ENCODE assay signal across 21 mouse cellular contexts in the genomic region with DNA sequence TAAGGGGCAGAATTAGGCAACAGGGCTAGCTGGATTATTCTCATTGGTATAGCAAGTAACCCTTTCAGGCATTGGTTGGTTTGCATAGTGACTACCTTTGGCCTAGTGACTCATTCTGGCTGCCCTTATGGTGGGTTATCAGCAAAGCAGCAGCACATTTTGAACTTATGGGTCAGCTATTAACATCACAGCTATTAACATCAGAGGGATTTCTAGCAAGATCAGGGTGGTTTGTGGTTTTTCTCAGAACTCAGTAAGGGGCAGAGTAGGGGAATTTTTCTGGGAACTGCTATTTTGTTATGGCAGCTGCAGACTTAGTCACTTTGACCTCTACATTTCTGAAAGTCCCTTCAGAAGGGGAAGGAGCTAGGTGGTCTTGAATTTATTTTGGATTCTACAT.
"Had no signal": no experiment of that assay in that cellular context is flagged by ENCODE, and none has a peak within 500 bp of the region (broad histone marks: within the 10 kb centered on the region; RNA-seq: fewer than 3 reads in every experiment).

No protein-coding gene starts in this region.

- H3K9ac ChIP-seq: lung, embryonic 15.5 days; midbrain, embryonic 13.5 days; midbrain, embryonic 15.5 days; neural tube, embryonic 13.5 days; neural tube, embryonic 15.5 days had no signal

- DNase-seq: lung, adult 2 months; lung, postnatal 14 days; lung, postnatal 36 days; retina, postnatal 1 day; right cerebral cortex, adult 18-20 months; right cerebral cortex, postnatal 25 days; right cerebral cortex, postnatal 4 days; spleen, adult 18-20 months; thymus, adult 18-20 months; thymus, postnatal 14 days; thymus, postnatal 36 days had no signal

- H3K4me3 ChIP-seq: lung, embryonic 15.5 days; megakaryocyte, embryonic 14.5 days; midbrain, embryonic 13.5 days; midbrain, embryonic 15.5 days; myocyte; neural tube, embryonic 13.5 days; neural tube, embryonic 15.5 days had no signal

- ATAC-seq: lung, postnatal 0 days; midbrain, embryonic 13.5 days; midbrain, embryonic 15.5 days had no signal

- H3K4me2 ChIP-seq: lung, embryonic 15.5 days; midbrain, embryonic 11.5 days; midbrain, embryonic 13.5 days; midbrain, embryonic 15.5 days; neural tube, embryonic 13.5 days; neural tube, embryonic 15.5 days had no signal

- H3K27me3 ChIP-seq: lung, embryonic 15.5 days; megakaryocyte, embryonic 14.5 days; midbrain, embryonic 13.5 days; midbrain, embryonic 15.5 days; neural tube, embryonic 13.5 days; neural tube, embryonic 15.5 days had no signal

- H3K27ac ChIP-seq: lung, embryonic 15.5 days; macrophage; midbrain, embryonic 13.5 days; midbrain, embryonic 15.5 days; neural tube, embryonic 13.5 days; neural tube, embryonic 15.5 days had no signal

- H3K36me3 ChIP-seq: lung, embryonic 15.5 days; midbrain, embryonic 13.5 days; midbrain, embryonic 15.5 days; neural tube, embryonic 13.5 days; neural tube, embryonic 15.5 days had no signal

- H3K4me1 ChIP-seq: lung, embryonic 15.5 days; midbrain, embryonic 13.5 days; midbrain, embryonic 15.5 days; neural tube, embryonic 13.5 days; neural tube, embryonic 15.5 days had no signal

- H3K9me3 ChIP-seq: lung, embryonic 15.5 days had no signal
